In the genomic region with DNA sequence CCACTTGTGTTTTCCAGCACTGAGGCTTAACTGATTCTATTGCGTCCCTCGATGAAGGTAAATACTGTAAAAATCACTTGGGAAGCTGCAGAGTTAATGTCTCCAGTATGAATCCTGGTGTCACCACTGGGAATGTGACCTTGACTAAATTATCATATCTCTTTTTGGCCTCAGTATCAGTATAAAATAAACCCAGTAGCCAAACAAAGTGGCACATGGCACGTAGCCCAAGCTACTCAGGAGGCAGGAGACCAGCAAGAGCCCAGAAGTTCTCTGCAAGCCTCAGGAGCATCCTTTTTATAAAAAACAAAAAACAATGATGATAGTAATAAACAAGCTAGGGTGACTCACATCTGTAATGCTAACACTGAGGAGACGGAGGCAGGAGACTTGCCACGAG, we compare ENCODE assay signal across 8 mouse cellular contexts. TPM values are rescaled to one million over a fixed set of nuclear protein-coding genes. Genes with fewer than 3 reads are reported as not detected.
DNase-seq lines count a peak whose midpoint lies in the region; ATAC-seq lines count a peak whose summit lies in the region.

No protein-coding gene starts in this region.

- H3K36me3 ChIP-seq in heart, embryonic 13.5 days: no peaks in the 10 kb centered on the region

- H3K27me3 ChIP-seq in heart, embryonic 13.5 days (replicated peaks): no peaks in the 10 kb centered on the region

- peak overlapping the region; percentile 92 for H3K9ac ChIP-seq in heart, embryonic 13.5 days

- peak overlapping the region; percentile 88 for H3K4me3 ChIP-seq in heart, embryonic 13.5 days

- ATAC-seq in heart, embryonic 13.5 days (ENCODE audit: extremely low read depth, insufficient number of reproducible peaks, low FRiP score, low TSS enrichment): no peak
- ATAC-seq in monocyte, adult 5-6 weeks (replicated peaks; ENCODE audit: insufficient number of reproducible peaks, low FRiP score, low TSS enrichment, poor library complexity, severe bottlenecking): no peak

- intact Hi-C loops in left cerebral cortex, postnatal 4 days (cut with DNase I): no loop called here

- peak; percentile 8 for DNase-seq in left cerebral cortex, postnatal 4 days
- no peak for DNase-seq in left cerebral cortex, adult 11 months (ENCODE audit: low spot score)
- DNase-seq in cerebellum, adult 9-10 months: peak; percentile 65
- DNase-seq in lung, postnatal 36 days: peak; percentile 24
- no peak for DNase-seq in gastrocnemius, postnatal 4 days (ENCODE audit: low spot score in 2 of 2)
- DNase-seq in T-cell, adult 2 months (ENCODE audit: low spot score): no peak

- H3K27ac ChIP-seq in heart, embryonic 13.5 days (replicated peaks): peak overlapping the region; percentile 99

- H3K4me2 ChIP-seq in heart, embryonic 13.5 days: peak overlapping the region; percentile 76

- peaks cover 29% of the 10 kb centered on the region for H3K4me1 ChIP-seq in heart, embryonic 13.5 days

- no peaks in the 10 kb centered on the region for H3K9me3 ChIP-seq in heart, embryonic 13.5 days

- 41% methylated on average over 5 of the region's 5 CpGs for WGBS in heart, embryonic 13.5 days

RNA-seq across cellular contexts. Expression of a gene that starts 0.7 kb away (rescaled TPM):
- total RNA-seq in left cerebral cortex, postnatal 4 days (2021): 100 to 1,000 TPM; 393 to 420 TPM
- 34.6 and 47.6 TPM in 2 replicates for polyA plus RNA-seq in heart, embryonic 13.5 days (2015; fragmentation: Nextera tagmentation; extraction: Ambion mirVana)
- total RNA-seq in gastrocnemius, postnatal 4 days (2021): 100 to 1,000 TPM; 128 to 136 TPM
- 110 to 123 TPM (median 118 TPM) in 3 replicates for total RNA-seq in monocyte, adult 5-6 weeks (2017)

RNA-seq across cellular contexts. Expression of a gene that starts 45.4 kb away (rescaled TPM):
- 10 to 100 TPM; 23.0 to 25.5 TPM for total RNA-seq in left cerebral cortex, postnatal 4 days (2021)
- 29.2 and 32.8 TPM in 2 replicates for polyA plus RNA-seq in heart, embryonic 13.5 days (2015; fragmentation: Nextera tagmentation; extraction: Ambion mirVana)
- 10 to 100 TPM; 10.5 to 14.6 TPM for total RNA-seq in gastrocnemius, postnatal 4 days (2021)
- 26.1 to 29.5 TPM (median 28.1 TPM) in 3 replicates for total RNA-seq in monocyte, adult 5-6 weeks (2017)

Comparison
In these comparisons a context has a peak if more than half of its experiments do, and no peak if none do; other contexts are left out.
1. DNase-seq: peak in left cerebral cortex, postnatal 4 days (single experiment), cerebellum, adult 9-10 months (single experiment) and lung, postnatal 36 days (single experiment); none in left cerebral cortex, adult 11 months (single experiment), gastrocnemius, postnatal 4 days (0 of 2) and T-cell, adult 2 months (single experiment).